25 mouse cellular contexts compared by ENCODE assay signal in the genomic region with DNA sequence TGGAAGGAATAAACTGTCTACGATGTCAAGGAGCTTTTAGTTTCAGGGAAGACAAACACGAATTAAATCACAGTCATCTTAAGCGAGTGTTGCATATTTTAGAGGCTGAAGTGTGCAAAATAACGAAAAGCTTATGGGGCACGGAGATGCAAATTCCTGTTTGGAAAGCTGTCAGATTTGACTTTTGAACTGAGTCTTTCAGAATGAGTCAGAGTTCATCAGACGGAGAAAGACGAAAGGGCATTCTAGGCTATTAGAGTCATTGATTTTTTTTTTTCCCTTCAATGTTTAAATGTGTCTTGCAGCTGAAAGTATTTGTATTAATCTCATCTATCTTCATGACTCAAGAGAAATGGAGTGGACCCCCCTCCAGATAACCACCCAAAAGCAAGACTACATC.
DNase-seq lines count a peak whose midpoint lies in the region; ATAC-seq and TF ChIP-seq lines count a peak whose summit lies in the region.
"Had no signal": no experiment of that assay in that cellular context is flagged by ENCODE, and none has a peak within 500 bp of the region (broad histone marks: within the 10 kb centered on the region; RNA-seq: fewer than 3 reads in every experiment).

No protein-coding gene starts in this region.

- CTCF ChIA-PET in Patski (lab: Charles Lee) = interaction anchor here (1.1 kb wide), 1 partner anchor 93 kb away, joined by 4 read pairs; no protein-coding TSS in a partner anchor

- POLR2A ChIA-PET in Patski (lab: Charles Lee) = interaction anchor here (1.1 kb wide), 1 partner anchor 92 kb away, joined by 3 read pairs; no protein-coding TSS in a partner anchor

- H3K4me2 ChIP-seq in liver, embryonic 12.5 days = no peak overlapping the region
- peak overlapping the region; percentile 14; the same call in 1 of the 2 replicates for H3K4me2 ChIP-seq in CH12.LX (ENCODE audit: insufficient read depth, low read depth, poor library complexity, severe bottlenecking)
- H3K4me2 ChIP-seq: embryonic facial prominence, embryonic 12.5 days; forebrain, embryonic 12.5 days had no signal

- peaks cover 6% of the 10 kb centered on the region for H3K4me1 ChIP-seq in liver, adult 2 months (ENCODE audit: control insufficient read depth, insufficient read depth, low read length)
- H3K4me1 ChIP-seq in liver, embryonic 12.5 days = peaks cover 65% of the 10 kb centered on the region
- H3K4me1 ChIP-seq in CH12.LX (ENCODE audit: control insufficient read depth in 1 of 2, insufficient read depth in 2 of 2) = peaks cover 14 to 36% of the 10 kb centered on the region in 2 experiments
- H3K4me1 ChIP-seq in embryonic fibroblast, embryonic 13.5 days (ENCODE audit: control insufficient read depth, insufficient read depth, low read length) = peaks cover 17% of the 10 kb centered on the region
- H3K4me1 ChIP-seq: embryonic facial prominence, embryonic 12.5 days had no signal

- no peaks in the 10 kb centered on the region for H3K9me3 ChIP-seq in liver, embryonic 12.5 days (replicated peaks)
- no peaks in the 10 kb centered on the region for H3K9me3 ChIP-seq in CH12.LX (replicated peaks; ENCODE audit: low read length)
- H3K9me3 ChIP-seq: embryonic facial prominence, embryonic 10.5 days; embryonic facial prominence, embryonic 12.5 days; forebrain, embryonic 10.5 days; forebrain, embryonic 12.5 days had no signal

- no peaks in the 10 kb centered on the region for H3K36me3 ChIP-seq in liver, adult 2 months (ENCODE audit: control insufficient read depth, insufficient read depth, low read length)
- no peaks in the 10 kb centered on the region for H3K36me3 ChIP-seq in liver, embryonic 12.5 days
- H3K36me3 ChIP-seq in CH12.LX (replicated peaks in 1 of 2; ENCODE audit: control insufficient read depth in 1 of 2, insufficient read depth in 1 of 2, low read length in 1 of 2) = peaks cover 31 to 78% of the 10 kb centered on the region in 2 experiments
- H3K36me3 ChIP-seq: embryonic facial prominence, embryonic 10.5 days; embryonic facial prominence, embryonic 12.5 days; forebrain, embryonic 10.5 days; forebrain, embryonic 12.5 days had no signal

- H3K79me2 ChIP-seq in liver, adult 2 months (ENCODE audit: control insufficient read depth, insufficient read depth, low read length) = no peaks in the 10 kb centered on the region
- no peaks in the 10 kb centered on the region for H3K79me2 ChIP-seq in CH12.LX (replicated peaks; ENCODE audit: control insufficient read depth, extremely low read depth, insufficient read depth, poor library complexity, severe bottlenecking)

- H3K27ac ChIP-seq in liver, adult 2 months (replicated peaks; ENCODE audit: insufficient read depth, low read depth, low read length) = no peak overlapping the region
- H3K27ac ChIP-seq in liver, embryonic 12.5 days = no peak overlapping the region
- peak overlapping the region; percentile 32; the same call in 1 of the 2 replicates for H3K27ac ChIP-seq in CH12.LX (ENCODE audit: insufficient read depth, low read depth)
- H3K27ac ChIP-seq in embryonic fibroblast, embryonic 13.5 days (ENCODE audit: insufficient read depth, low read length) = peak overlapping the region; percentile 80
- no peak overlapping the region for H3K27ac ChIP-seq in layer of hippocampus, adult 2 months
- H3K27ac ChIP-seq: embryonic facial prominence, embryonic 10.5 days; embryonic facial prominence, embryonic 12.5 days; forebrain, embryonic 10.5 days; forebrain, embryonic 12.5 days had no signal

- no peak for TF ChIP-seq POLR2A in liver, adult 2 months (IDR thresholded peaks at IDR 0.05; ENCODE audit: extremely low read depth, insufficient read depth, low read length)
- no peak for TF ChIP-seq POLR2A in CH12.LX (IDR thresholded peaks at IDR 0.05; ENCODE audit: low read depth, low read length)
- TF ChIP-seq POLR2A in embryonic fibroblast, embryonic 13.5 days (IDR thresholded peaks at IDR 0.05; ENCODE audit: low read depth, low read length) = no peak

- TF ChIP-seq EP300 in CH12.LX (IDR thresholded peaks at IDR 0.05; ENCODE audit: low read length) = peak; percentile 94

- TF ChIP-seq CTCF in liver, adult 2 months (IDR thresholded peaks at IDR 0.05; ENCODE audit: low read depth, low read length) = no peak
- TF ChIP-seq CTCF in CH12.LX (conservative IDR thresholded peaks at IDR 0.05 in 1 of 2, IDR thresholded peaks at IDR 0.05 in 1 of 2; ENCODE audit: low read depth in 2 of 2, low read length in 2 of 2) = no peak
- TF ChIP-seq CTCF in Patski (IDR thresholded peaks at IDR 0.05) = no peak
- no peak for TF ChIP-seq CTCF in embryonic fibroblast, embryonic 13.5 days (IDR thresholded peaks at IDR 0.05; ENCODE audit: borderline replicate concordance, insufficient read depth, low read length)
- no peak for TF ChIP-seq CTCF in layer of hippocampus, adult 2 months (conservative IDR thresholded peaks at IDR 0.05)

- dilution Hi-C loops in CH12.LX (cut with MboI; ENCODE audit: extremely low pct_ligation_motif_present, extremely low pct_unique_long_range_greater_than_20kb, low sequenced_read_pairs) = no loop called here

- H3K9ac ChIP-seq in liver, adult 2 months (ENCODE audit: low read depth, low read length) = no peak overlapping the region
- H3K9ac ChIP-seq in liver, embryonic 12.5 days = no peak overlapping the region
- no peak overlapping the region for H3K9ac ChIP-seq in CH12.LX (ENCODE audit: insufficient read depth, low read depth)
- H3K9ac ChIP-seq: embryonic facial prominence, embryonic 12.5 days; forebrain, embryonic 12.5 days had no signal

- WGBS in liver, adult 2 months = 42% methylated on average over 7 of the region's 7 CpGs
- WGBS in liver, embryonic 12.5 days (ENCODE audit: insufficient replicate concordance) = 82% methylated on average over 7 of the region's 7 CpGs

- in situ Hi-C loops in CH12.LX (cut with MboI; ENCODE audit: low pct_ligation_motif_present, low pct_unique_long_range_greater_than_20kb, low sequenced_read_pairs) = no loop called here
- in situ Hi-C loops in Patski (cut with MboI; ENCODE audit: low pct_unique_long_range_greater_than_20kb) = no loop called here

- H3K27me3 ChIP-seq in liver, adult 2 months (ENCODE audit: control insufficient read depth, insufficient read depth, low read length) = no peaks in the 10 kb centered on the region
- H3K27me3 ChIP-seq in liver, embryonic 12.5 days (replicated peaks) = no peaks in the 10 kb centered on the region
- H3K27me3 ChIP-seq in CH12.LX (replicated peaks) (no peaks in the 10 kb centered on the region), Patski (no peaks in the 10 kb centered on the region)
- H3K27me3 ChIP-seq: embryonic facial prominence, embryonic 12.5 days; forebrain, embryonic 12.5 days had no signal

- peak; percentile 70 for DNase-seq in liver, adult 2 months (ENCODE audit: extremely low read depth, low read depth, low spot score)
- DNase-seq in CH12.LX (ENCODE audit: extremely low read depth) = peak; percentile 56
- DNase-seq in Patski (ENCODE audit: low read depth, low spot score) = peak; percentile 19
- DNase-seq in lung, adult 18-20 months = no peak
- no peak for DNase-seq in layer of hippocampus, adult 2 months (ENCODE audit: low spot score in 2 of 2)
- no peak for DNase-seq in frontal cortex, adult 2 months (ENCODE audit: extremely low spot score in 1 of 2, low spot score in 1 of 2)
- DNase-seq: adrenal gland, adult 8-10 months; adrenal gland, postnatal 14 days; adrenal gland, postnatal 36 days; B cell, adult 2 months; cerebellum, adult 11-12 months; cerebellum, adult 2 months; cerebellum, adult 9-10 months; cerebellum, postnatal 10 days; cerebellum, postnatal 25 days had no signal

- TF ChIP-seq RAD21 in CH12.LX (IDR thresholded peaks at IDR 0.05; ENCODE audit: low read depth, low read length) = no peak; the same call in 1 of the 2 replicates

- no peak overlapping the region for H3K4me3 ChIP-seq in liver, adult 2 months (ENCODE audit: insufficient read depth, low read depth, low read length)
- no peak overlapping the region for H3K4me3 ChIP-seq in liver, embryonic 12.5 days
- no peak overlapping the region for H3K4me3 ChIP-seq in CH12.LX (replicated peaks in 1 of 3; ENCODE audit: low read depth in 2 of 3, low read length in 2 of 3, poor library complexity in 1 of 3)
- no peak overlapping the region for H3K4me3 ChIP-seq in embryonic fibroblast, embryonic 13.5 days (ENCODE audit: insufficient read depth, low read length)
- no peak overlapping the region for H3K4me3 ChIP-seq in layer of hippocampus, adult 2 months
- H3K4me3 ChIP-seq: embryonic facial prominence, embryonic 10.5 days; embryonic facial prominence, embryonic 12.5 days; erythroblast, embryonic 14.5 days; forebrain, embryonic 10.5 days; forebrain, embryonic 12.5 days had no signal

- ATAC-seq in liver, embryonic 12.5 days = no peak
- ATAC-seq in Patski = no peak
- ATAC-seq: CD4-positive, CD25-positive, alpha-beta regulatory T cell, adult 4 months; forebrain, embryonic 14.5 days; forebrain, embryonic 16.5 days had no signal

TF ChIP-seq in CH12.LX, 34 proteins besides CTCF, POLR2A, EP300 and RAD21 (continues in another document):
- TF ChIP-seq ZMIZ1 (IDR thresholded peaks at IDR 0.05; ENCODE audit: low read depth, low read length) (no peak), USF2 (conservative IDR thresholded peaks at IDR 0.05; ENCODE audit: low read depth, low read length) (no peak), ZC3H11A (IDR thresholded peaks at IDR 0.05; ENCODE audit: low read depth, low read length) (no peak), BHLHE40 (IDR thresholded peaks at IDR 0.05; ENCODE audit: low read depth, low read length) (peak; percentile 88), CHD2 (IDR thresholded peaks at IDR 0.05; ENCODE audit: low read length) (peak; percentile 57; the same call in 1 of the 2 replicates), CHD1 (IDR thresholded peaks at IDR 0.05; ENCODE audit: low read depth, low read length) (no peak), E2F4 (IDR thresholded peaks at IDR 0.05; ENCODE audit: insufficient replicate concordance, low read depth, low read length) (no peak), GABPA (IDR thresholded peaks at IDR 0.05; ENCODE audit: insufficient replicate concordance, low read depth, low read length) (no peak), HCFC1 (IDR thresholded peaks at IDR 0.05; ENCODE audit: low read depth, low read length) (no peak), MAX (IDR thresholded peaks at IDR 0.05; ENCODE audit: low read length) (peak; percentile 8; the same call in 1 of the 2 replicates), MAFK (IDR thresholded peaks at IDR 0.05; ENCODE audit: insufficient replicate concordance, low read length) (no peak), NRF1 (IDR thresholded peaks at IDR 0.05; ENCODE audit: low read depth, low read length) (no peak), UBTF (IDR thresholded peaks at IDR 0.05; ENCODE audit: low read depth, low read length) (no peak), MXI1 (IDR thresholded peaks at IDR 0.05; ENCODE audit: low read depth, low read length) (0 out of 2 replicates have a peak, but pooled peaks have one; percentile 24), TBP (conservative IDR thresholded peaks at IDR 0.05; ENCODE audit: low read depth, low read length) (no peak), ELF1 (IDR thresholded peaks at IDR 0.05; ENCODE audit: low read depth, low read length) (no peak), SIN3A (IDR thresholded peaks at IDR 0.05; ENCODE audit: low read length) (peak; percentile 85), KAT2A (IDR thresholded peaks at IDR 0.05; ENCODE audit: insufficient replicate concordance, low read length) (no peak)

Comparison
In these comparisons a context has a peak if more than half of its experiments do, and no peak if none do; other contexts are left out.
1. DNase-seq: peak in liver, adult 2 months (single experiment), CH12.LX (single experiment) and Patski (single experiment); none in lung, adult 18-20 months (0 of 2), layer of hippocampus, adult 2 months (0 of 2) and frontal cortex, adult 2 months (0 of 2).
2. H3K27ac ChIP-seq: peak in CH12.LX (single experiment) and embryonic fibroblast, embryonic 13.5 days (single experiment); none in liver, adult 2 months (single experiment), liver, embryonic 12.5 days (single experiment) and layer of hippocampus, adult 2 months (single experiment).